Mouse (Mus musculus): Measurements from ENCODE around the gene Lrrc63.

- TF ChIP-seq MAFK (IDR thresholded peaks at IDR 0.05; ENCODE audit: insufficient read depth, low read depth, low read length) (no peak), HCFC1 (IDR thresholded peaks at IDR 0.05; ENCODE audit: borderline replicate concordance, insufficient read depth, low read length) (no peak), ZNF384 (IDR thresholded peaks at IDR 0.05; ENCODE audit: low read depth, low read length) (no peak), CHD2 (IDR thresholded peaks at IDR 0.05; ENCODE audit: low read depth, low read length) (no peak), ZC3H11A (IDR thresholded peaks at IDR 0.05; ENCODE audit: borderline replicate concordance, low read depth, low read length) (no peak)
These were observed 48.7 kb upstream of the Lrrc63 start for GRCm38 (mm10) chr14:75179255-75179963.
